Mouse (Mus musculus) adrenal gland (tissue): ENCODE measurements around the gene Plekha1.

Experiments
- intact Hi-C: fragments of 180-260 bp; cut with DNase I; formaldehyde crosslinking; loops from one replicate; pipeline ENCODE4 v1.15.1; 2025
- long read RNA-seq, 2 experiments: library from polyadenylated mRNA; unstranded; transcript quantifications; one replicate each; pipeline ENCODE4 v2.0.0; 2020; ENCODE audit warnings: borderline replicate concordance in 1 of 2; ENCODE audit not compliant: insufficient replicate concordance in 1 of 2

Gene Plekha1
- long read RNA-seq, experiment 1, partial matches to known transcripts = 1 of 4 reads
- long read RNA-seq, experiment 1, other reads (novel, unspliced or antisense) = 2 of 4 reads
- long read RNA-seq, experiment 2, partial matches to known transcripts = 3 of 13 reads
- long read RNA-seq, experiment 2, other reads (novel, unspliced or antisense) = 7 of 13 reads

DNA sequence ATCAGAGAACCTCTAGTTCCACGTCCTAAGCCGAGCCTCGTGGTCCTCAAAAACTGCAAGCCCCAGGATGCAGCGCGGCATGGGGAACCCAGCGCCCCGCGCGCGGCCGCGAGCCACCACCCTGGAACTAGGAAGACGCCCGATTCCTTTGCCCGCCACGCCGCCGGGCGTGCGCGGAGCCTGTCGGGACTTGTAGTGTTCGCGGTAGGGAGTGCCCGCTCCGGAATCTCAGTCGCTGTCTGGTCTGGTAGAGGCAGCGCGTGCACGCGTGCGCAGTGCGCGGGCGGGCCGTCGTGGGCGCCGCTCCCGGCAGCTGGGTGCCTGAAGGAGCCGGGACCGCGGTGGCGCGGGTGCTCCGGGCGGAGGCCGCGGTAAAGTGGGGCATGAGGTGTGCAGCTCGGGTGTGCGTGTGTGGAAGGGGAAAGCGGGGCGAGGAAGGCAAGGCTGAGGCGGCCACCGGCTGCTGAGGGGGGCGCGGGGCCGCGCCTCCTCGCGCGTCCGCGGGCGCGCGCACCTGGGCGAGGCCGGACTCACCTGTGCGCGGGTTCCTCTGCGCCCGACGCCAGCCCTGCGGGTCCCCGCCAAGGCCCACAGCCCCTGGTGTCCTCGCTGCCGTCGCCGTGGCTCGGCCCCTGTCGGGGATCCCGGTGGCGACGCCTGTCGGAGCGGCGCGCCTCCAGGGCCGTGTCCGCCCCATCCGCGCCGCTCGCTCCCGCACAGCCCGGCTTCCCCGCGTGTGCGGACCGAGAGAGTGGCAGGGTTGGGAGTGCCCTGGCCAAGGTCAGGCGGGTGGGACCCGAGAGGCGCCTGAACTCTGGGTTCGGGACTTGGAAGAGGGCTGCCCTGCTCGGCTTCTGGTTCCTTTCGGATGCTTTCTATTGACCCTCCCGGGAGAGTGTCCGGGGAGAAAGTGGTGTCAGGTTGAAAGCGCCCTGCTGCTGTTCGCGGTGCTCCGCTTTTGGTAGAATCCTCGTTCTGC lies at the start of gene Plekha1:
Gene Plekha1 (plus strand): TSS at position 144 of the 979 bp plus-strand sequence.
- intact Hi-C loops = no loop called here

DNA sequence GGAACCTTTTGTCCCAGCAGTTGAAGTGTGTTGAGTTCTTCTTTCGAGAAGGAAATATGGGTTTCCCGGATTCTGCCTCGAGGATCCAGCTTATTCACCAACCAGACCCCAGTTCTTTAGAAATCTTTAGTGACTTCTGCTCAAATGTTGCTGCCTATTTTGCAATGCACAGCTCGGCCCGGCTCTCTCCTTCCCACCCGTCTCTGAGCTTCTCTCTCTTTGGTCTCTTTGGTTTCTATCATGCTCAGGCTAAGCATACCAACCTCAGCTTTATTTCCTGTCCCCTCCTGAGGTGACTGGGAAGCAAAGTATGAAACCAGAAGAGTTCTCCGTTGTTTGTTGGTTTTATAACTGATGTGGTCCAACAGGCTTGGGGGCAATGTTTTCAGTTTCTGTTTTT lies 49.3 kb upstream of the Plekha1 start:
- intact Hi-C loops = no loop called here

DNA sequence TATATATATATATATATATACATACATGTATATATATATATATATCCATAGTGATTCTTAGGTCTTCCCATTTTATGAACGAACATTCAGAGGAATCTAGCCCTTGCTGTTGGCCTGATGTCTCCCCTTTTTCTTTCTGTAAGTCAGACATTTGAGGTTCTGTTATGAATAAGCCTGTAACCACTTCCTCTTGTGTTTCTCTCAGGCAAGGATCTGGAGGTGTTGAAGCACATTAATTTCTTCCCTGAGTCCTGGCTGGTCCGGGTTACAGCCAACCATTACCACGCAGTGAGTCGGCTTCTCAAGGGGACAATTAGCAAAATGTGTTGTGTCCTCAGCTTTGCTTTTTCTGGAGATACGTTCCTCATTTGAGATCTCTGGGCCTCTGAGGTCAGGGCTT lies 46.7 kb upstream of the Plekha1 start:
- intact Hi-C loops = no loop called here

DNA sequence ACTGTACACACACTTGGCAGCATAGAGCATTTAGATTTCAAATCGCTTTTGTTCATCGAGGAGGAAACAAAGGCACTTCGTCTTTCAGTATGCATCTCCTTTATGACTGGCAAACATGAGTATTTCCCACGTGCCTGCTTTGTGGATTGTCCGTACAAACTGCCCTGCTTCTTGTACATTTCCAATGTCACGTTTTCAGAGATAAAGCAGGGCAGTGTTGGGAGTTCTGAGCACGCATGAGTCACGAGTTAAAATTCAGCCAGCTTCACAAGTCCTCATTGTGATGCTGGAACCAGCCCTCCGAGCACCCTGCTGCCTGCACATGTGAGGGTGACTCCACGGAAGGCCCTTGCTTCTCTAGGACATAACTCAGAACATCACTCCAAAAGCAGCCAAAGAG lies 45.9 kb upstream of the Plekha1 start:
- intact Hi-C loops = no loop called here

DNA sequence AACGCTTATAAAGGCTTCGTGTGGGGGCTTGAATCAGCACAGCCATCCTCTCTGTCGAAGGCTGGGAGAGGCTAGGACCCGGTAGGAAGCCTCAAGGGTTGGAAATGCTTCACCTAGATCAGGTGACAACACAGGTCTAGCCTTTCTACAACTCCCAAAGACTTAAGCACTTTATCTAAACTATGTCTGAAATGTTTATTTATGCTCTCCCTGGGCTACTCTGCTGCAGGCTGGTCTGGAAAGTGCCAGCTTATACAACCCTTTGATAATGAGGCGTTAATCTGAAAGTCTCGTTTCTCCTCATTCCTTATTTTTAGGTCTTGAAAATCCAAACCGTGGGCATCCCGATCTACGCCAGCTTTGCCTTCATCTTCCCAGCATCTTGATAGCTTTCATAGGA lies 41.6 kb upstream of the Plekha1 start:
- intact Hi-C loops = no loop called here

DNA sequence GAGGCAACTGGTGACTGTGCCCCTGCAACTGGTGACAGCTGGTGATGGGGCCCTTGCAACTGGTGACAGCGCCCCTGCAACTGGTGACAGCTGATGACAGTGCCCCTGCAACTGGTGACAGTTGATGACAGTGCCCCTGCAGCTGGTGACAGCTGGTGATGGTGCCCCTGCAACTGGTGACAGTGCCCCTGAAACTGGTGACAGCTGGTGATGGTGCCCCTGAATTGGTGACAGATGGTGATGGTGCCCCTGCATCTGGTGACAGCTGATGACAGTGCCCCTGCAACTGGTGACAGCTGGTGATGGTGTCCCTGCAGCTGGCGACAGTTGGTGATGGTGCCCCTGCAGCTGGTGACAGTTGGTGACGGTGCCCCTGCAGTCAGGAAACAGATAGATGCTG lies 39.2 kb upstream of the Plekha1 start:
- intact Hi-C loops = loop anchor here (2.0 kb wide), 2 partner anchors 54 to 88 kb away; no protein-coding TSS in a partner anchor

DNA sequence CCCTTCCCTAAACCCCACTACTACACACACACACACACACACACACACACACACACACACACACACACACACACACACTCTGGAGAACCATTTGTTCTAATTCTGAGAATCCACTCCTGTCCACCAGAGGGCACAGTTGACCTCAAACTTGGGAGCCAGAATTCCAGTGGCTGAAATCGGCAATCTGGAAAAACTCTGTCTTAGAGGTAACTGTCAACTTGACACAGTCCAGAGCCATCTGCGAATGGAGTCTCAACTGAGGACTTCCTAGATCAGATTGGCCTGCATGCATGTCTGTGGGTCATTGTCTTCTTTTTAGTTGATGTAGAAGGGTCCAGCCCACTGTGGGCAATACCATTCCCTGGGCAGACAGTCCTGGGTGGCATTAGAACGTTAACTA lies 38.1 kb upstream of the Plekha1 start:
- intact Hi-C loops = loop anchor here (2.0 kb wide), 2 partner anchors 55 to 87 kb away; no protein-coding TSS in a partner anchor

DNA sequence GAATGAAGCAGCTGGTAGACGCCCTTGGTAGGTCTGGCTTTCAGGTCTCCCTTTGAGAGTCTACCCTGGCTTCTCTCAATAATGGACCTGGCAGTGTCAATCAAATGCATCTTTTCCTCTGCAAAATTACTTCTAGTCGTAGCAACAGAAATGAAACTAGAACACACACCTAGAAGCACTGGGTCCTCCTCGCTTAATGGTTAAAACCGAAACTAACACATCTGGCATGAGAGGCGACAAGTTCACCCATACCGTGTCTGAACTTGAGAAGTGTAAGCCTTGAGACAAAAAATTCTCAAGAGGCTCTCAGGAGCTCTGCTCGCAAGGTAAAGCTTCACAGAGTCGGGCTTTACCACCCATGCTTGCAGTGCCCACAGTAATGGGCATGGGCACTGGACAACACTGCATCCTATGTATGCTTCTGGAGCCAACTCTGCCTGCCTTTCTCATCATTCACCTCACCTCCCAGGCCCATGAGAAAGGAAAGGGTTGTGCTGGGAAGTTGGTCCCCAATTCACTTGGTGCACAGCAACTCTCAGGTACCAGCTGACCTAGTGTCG lies 37.6 kb upstream of the Plekha1 start:
- intact Hi-C loops = loop anchor here (2.0 kb wide), 2 partner anchors 55 to 87 kb away; no protein-coding TSS in a partner anchor

DNA sequence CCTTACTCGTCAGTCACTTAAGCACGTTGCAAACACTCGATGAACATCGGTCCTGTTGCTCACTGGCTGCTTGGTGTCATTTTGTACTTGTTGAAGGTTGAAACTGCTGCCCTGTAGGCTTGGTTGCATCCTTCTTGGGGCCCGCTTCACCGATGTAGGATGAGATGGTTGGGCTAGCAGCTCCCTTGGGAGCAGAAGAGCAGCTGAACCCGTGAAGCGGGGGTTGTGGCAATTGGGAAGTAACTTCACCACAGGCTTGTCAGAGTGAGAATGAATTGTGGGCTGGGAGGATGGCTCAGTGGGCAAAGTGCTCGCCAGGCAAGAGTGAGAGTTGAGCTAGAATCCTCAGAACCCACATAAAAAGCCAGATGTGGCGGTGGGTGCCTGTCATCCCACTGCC lies 37.1 kb upstream of the Plekha1 start:
- intact Hi-C loops = no loop called here

DNA sequence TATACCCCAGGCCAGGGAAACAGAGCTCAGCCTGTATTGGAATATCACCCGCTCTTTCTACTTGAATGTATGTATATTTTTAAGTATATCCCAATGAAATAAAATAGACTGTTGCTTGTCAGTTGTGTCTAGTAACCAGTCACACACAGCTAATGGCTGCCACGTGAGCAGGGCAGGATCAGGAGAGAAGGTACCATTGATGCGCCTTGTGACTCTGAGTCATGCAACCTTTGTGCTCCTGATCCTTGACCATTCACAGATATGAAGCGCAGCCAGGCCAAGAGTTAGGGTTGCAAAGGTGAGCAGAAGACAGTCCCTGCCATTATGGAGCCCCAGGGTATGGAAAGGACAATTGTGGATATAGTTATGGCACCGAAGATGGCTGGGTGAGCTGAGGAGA lies 34.0 kb upstream of the Plekha1 start:
- intact Hi-C loops = no loop called here

DNA sequence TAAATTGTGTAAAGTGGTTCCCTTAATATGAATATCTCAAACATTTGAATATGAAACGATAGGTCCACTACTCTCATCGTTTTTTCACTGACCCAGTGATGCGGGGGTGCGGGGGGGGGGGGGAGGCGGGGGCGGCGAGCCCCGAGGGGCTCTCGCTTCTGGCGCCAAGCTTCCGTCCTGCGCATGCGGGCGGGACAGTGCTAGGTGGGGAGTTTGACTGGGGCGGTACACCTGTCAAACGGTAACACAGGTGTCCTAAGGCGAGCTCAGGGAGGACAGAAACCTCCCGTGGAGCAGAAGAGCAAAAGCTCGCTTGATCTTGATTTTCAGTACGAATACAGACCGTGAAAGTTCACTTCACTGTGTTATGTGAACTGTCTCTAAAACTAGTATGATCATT lies 31.3 kb upstream of the Plekha1 start:
- intact Hi-C loops = no loop called here

DNA sequence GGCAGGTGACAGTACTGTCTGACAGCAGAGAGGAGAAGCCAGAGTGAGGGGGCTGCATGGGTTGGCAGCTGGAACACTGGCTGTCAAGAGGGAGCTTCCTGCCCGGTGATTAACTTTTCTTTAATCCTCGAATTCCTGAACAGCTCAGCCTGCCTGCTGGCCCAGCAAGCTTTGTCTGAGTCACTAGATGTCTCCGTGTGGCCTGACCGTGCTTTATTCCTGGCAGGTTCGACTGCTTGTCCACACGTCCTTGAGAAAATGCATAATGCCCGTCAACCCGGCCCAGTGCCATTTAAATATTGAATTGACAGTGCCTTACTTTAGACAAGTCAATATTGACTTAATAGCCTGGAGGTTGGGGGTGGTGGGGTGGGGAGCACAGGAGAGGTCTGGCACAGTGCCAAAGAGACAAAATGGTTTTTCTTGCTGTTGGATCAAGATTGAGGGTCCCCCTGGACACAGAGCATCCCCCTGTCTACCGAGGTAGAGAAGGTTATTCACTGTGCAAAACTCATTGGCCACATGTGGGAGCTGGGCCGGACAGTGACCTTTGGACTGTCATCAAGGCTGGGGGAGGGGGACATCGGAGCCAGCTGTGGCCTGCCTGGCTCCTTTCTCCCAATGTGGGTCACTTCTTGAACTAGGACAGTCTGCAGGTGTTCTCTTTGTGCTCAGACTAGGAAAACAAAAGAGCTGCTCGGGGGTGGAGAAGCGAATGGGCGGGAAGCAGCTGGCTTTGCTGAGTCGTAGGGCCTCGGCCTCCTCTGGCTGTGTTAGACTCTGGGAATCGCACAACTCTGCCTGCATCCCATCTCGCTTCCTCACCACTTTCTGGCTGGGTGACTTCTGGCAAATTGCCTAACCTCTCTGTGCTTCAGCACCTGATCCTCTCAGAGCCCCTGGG lies 30.3 kb upstream of the Plekha1 start:
- intact Hi-C loops = no loop called here

DNA sequence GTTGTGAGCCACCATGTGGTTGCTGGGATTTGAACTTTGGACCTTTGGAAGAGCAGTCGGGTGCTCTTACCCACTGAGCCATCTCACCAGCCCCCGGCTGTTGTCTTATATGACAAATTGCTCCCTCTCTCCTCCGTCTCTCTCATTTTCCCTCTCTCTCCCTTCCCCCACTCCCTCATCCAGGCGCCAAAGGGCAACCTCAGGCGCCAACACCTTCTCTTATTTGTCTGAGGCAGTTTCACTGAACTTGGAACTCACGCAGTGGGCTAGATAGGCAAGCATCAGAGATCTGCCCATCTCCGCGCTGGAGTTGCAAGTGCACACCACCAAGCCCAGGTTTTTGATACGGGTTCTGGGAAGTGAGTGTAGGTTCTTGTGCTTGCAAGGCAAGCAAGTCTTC lies 29.5 kb upstream of the Plekha1 start:
- intact Hi-C loops = no loop called here

DNA sequence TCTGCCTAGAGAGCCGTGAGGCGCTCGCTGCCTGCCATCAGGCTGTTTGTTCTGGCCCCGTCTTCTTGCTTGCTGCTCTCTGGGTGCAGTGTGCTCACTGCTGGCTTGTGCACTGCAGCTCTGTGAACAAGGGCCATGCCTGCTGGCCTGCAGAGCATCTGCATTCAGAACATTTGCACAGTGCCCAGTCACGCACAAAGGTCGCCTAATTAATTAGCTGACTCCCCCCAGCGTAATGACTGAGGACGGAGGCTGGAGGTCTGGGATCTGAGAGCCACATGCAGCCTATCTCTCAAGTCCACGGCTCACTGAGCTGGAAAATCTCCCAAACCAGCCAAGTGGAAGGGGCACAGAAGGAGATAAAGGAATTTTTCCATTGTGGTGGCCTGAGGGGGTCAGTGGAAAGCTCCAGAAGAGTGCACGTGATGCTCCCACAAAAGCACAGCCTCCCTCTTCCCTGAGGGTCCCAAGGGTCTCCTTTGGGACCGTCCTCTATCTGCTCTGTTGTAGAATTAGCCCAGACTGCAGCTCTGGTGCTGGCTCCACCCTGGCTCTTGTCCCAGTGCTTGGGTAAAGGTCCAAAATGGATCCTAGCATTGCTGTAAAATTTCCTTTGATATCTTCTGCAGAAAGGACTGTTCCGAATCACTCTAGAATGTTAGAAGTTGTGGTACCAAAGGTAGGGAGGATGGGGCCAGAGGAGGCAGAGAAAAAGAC lies 27.5 kb upstream of the Plekha1 start:
- intact Hi-C loops = no loop called here

DNA sequence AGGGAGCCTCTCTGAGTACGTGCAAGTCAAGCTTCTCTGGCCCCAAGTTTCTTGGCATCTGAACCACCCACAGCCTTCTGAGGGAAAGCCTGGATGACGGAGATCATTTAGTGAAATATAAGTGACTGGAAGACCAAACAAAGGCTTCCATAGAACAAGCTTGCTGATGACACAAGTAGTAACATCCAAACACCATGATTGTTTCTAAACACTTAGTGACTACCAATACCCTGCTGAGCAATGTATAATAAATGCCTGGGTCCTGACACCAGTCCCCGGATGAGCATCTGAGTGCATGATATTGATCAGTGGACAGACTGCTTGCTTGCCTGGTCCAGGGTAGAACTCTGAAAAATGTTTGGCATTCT lies 26.9 kb upstream of the Plekha1 start:
- intact Hi-C loops = no loop called here

DNA sequence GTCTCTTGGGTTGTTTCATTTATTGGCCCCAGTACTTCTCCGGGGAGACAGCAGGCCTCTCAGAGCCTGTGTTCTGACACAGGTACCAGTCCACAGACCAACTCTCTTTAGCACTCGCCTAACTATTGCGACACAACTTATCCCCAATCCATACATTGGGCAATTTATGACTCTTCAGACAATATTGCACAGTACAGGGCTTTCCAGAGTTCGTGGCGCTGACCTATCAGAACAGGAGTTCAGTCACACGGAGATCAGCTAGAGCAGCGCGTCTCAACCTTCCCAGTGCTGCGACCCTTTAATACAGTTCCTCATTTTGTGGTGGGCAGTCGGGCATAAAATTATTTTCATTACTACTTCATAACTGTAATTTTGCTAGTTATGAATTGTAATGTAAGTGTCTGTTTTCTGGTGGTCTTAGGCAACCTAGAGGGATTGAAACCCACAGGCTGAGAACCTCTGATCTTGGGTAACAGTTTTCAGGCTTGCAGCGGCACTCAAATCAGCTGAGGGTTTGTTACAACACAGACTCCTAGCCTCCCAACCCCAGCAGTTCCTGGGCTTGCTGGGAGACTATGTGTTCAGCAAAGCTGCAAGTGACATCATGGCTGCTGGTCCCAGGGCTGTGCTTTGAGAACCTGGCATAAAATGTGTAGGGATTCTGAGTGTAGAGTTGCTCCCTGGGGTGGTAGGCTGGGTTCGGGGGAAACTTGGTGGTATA lies 26.0 kb upstream of the Plekha1 start:
- intact Hi-C loops = no loop called here

DNA sequence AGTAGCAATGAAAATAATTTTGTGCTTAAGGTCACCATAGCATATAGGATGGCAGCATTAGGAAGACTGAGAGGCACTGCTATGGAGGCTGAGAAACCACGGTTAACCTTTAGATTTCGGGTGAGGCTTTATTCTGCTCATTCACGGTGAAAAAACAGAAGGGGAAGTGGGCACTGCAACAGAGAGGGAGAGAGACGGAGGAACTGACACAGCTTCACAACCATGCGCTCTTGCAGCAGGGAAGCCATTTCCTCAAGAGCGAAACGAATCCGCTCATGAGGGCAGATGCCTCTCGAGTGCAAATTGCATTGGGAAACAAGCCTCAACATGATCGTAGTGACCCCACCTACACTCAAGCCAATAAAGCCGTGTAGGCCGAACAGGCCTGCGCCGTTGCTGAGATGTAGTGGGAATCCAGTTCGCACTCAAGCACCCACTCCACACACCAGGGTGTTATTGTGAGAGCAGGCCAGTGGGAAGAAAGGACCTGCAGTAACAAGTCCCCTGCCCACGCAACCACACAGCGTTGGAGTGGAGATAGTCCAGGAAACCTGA lies 18.3 kb upstream of the Plekha1 start:
- intact Hi-C loops = no loop called here

DNA sequence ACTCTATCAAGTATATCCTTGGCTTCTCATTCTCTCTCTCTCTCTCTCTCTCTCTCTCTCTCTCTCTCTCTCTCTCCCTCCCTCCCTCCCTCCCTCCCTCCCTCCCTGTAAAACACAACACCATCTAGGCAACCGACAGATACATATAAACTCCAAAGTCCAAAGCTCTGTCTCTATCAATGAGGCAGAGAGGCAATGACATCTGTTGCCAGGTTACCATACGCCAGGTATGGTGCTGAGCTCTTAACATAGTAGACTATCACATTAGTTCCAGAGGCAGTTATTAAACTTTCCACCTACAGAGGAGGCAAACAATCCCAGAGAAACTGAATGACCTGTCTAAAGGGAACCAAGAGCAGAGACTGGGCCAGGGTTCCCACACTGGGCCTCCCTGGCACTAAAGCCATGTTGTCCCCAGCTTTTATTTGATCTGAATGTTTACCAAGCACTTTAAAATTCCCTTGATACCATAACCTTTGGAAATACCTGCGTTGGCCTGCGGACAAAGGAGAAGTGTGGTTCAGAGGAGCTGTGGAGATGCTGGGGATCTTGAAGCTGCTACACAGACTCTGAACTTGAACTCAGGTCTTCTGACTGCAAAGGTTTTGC lies 10.8 kb upstream of the Plekha1 start:
- intact Hi-C loops = no loop called here

DNA sequence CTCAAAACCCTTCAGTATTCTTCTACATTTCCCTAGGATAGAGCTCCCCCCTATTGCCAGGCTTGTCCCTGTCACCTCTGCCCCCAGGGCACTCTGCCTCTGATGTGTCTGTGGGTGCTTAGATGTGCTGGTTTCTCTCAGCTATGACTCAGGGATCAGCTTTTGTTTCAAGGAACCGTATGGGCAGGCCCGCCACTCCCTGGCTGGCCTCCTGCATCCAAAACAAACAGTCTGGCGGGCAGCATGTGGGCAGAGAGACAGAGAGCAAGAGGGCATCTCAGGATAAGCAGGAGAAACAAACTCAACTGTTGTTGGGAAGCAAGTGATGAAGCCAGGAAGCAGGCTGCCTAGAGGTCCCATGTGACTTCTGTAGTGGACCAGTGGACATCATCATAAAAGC lies 9.9 kb upstream of the Plekha1 start:
- intact Hi-C loops = no loop called here
